Mouse (Mus musculus): ENCODE data around the gene Ppm1b. TPM values are rescaled to one million over a fixed set of nuclear protein-coding genes. Genes with fewer than 3 reads are reported as not detected.

Ppm1b gene
- polyA plus RNA-seq, 1 experiment from 2014 or later, result 91.4 TPM

DNA sequence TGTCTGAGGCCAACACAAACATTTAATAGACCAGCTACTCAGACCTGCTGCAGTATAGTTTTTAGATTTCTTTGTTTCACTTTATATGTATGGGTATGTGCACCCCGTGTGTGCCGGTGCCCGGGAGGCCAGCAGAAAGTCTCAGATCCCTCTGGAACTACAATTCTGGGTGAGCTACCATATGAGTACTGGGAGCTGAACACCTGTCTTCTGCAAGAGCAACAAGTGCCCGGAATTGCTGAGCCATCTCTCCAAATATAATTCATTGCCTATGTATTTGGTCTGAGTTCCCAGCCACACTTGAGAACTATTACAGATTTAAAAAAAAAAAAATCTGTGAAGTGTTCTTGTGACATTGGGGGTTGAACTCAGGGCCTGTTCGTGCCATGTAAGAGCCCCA lies 19.7 kb upstream of the Ppm1b start:
- no peaks in the 10 kb centered on the region for H3K27me3 ChIP-seq (replicated peaks; ENCODE audit: control insufficient read depth, insufficient read depth, low read length)
- H3K9me3 ChIP-seq (ENCODE audit: control insufficient read depth, low read length), result peaks cover 4% of the 10 kb centered on the region; the same call in 1 of the 2 replicates
- H3K9ac ChIP-seq (ENCODE audit: low read length), result no peak overlapping the region
- H3K36me3 ChIP-seq (ENCODE audit: control insufficient read depth, insufficient read depth, low read length), result no peaks in the 10 kb centered on the region
- DNase-seq (ENCODE audit: low spot score) (no peak), ATAC-seq (replicated peaks; ENCODE audit: low FRiP score, low TSS enrichment, low read depth) (no peak)
- no peaks in the 10 kb centered on the region for H3K4me1 ChIP-seq (replicated peaks; ENCODE audit: control insufficient read depth, insufficient read depth, low read length)
- H3K4me2 ChIP-seq (ENCODE audit: low read length), result no peak overlapping the region
- WGBS, result 90% methylated on average over 5 of the region's 5 CpGs
- no peak overlapping the region for H3K27ac ChIP-seq (ENCODE audit: low read depth)
- no peak overlapping the region for H3K4me3 ChIP-seq (ENCODE audit: low read depth, low read length)

DNA sequence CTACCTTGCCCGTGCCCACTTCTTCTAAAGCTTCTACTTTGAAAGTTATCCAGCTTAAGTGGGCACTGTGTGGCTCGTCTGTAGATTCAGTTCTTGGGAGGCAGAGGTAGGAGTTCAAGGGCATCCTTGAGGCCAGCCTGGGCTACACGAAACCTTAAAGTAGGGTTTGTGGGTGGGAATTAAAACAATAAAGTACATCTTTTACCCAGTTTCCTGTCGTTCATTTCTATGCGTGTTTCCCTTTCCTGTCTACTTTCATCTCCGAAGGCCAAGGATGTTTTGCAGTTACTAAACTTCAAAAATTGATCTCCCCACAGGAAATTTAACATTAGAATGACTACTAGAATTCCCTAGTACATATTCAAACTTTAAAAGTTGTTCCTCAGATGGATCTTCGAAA lies 19.3 kb upstream of the Ppm1b start:
- 88% methylated on average over 7 of the region's 7 CpGs for WGBS
- Histone ChIP-seq H3K4me2 (ENCODE audit: low read length) (no peak overlapping the region), H3K36me3 (ENCODE audit: control insufficient read depth, insufficient read depth, low read length) (no peaks in the 10 kb centered on the region), H3K27ac (ENCODE audit: low read depth) (no peak overlapping the region), H3K9me3 (ENCODE audit: control insufficient read depth, low read length) (peaks cover 4% of the 10 kb centered on the region; the same call in 1 of the 2 replicates), H3K9ac (ENCODE audit: low read length) (no peak overlapping the region), H3K27me3 (replicated peaks; ENCODE audit: control insufficient read depth, insufficient read depth, low read length) (no peaks in the 10 kb centered on the region), H3K4me3 (ENCODE audit: low read depth, low read length) (no peak overlapping the region), H3K4me1 (replicated peaks; ENCODE audit: control insufficient read depth, insufficient read depth, low read length) (no peaks in the 10 kb centered on the region)
- DNase-seq (ENCODE audit: low spot score), result no peak
- no peak for ATAC-seq (replicated peaks; ENCODE audit: low FRiP score, low TSS enrichment, low read depth)

- DNase-seq (ENCODE audit: low spot score), result no peak
- Histone ChIP-seq H3K9me3 (ENCODE audit: control insufficient read depth, low read length) (peaks cover 4% of the 10 kb centered on the region; the same call in 1 of the 2 replicates), H3K4me3 (ENCODE audit: low read depth, low read length) (no peak overlapping the region), H3K4me1 (replicated peaks; ENCODE audit: control insufficient read depth, insufficient read depth, low read length) (no peaks in the 10 kb centered on the region), H3K27ac (ENCODE audit: low read depth) (no peak overlapping the region), H3K4me2 (ENCODE audit: low read length) (no peak overlapping the region), H3K9ac (ENCODE audit: low read length) (no peak overlapping the region), H3K36me3 (ENCODE audit: control insufficient read depth, insufficient read depth, low read length) (no peaks in the 10 kb centered on the region), H3K27me3 (replicated peaks; ENCODE audit: control insufficient read depth, insufficient read depth, low read length) (no peaks in the 10 kb centered on the region)
- 95% methylated on average over 4 of the region's 4 CpGs for WGBS
- ATAC-seq (replicated peaks; ENCODE audit: low FRiP score, low TSS enrichment, low read depth), result no peak
Measured at GRCm38 (mm10) chr17:84938215-84938614, 18.3 kb upstream of the Ppm1b start.

GRCm38 (mm10) chr17:84940017-84940731 lies 16.4 kb upstream of the Ppm1b start:
- H3K36me3 ChIP-seq (ENCODE audit: control insufficient read depth, insufficient read depth, low read length), result no peaks in the 10 kb centered on the region
- no peak overlapping the region for H3K9ac ChIP-seq (ENCODE audit: low read length)
- no peaks in the 10 kb centered on the region for H3K27me3 ChIP-seq (replicated peaks; ENCODE audit: control insufficient read depth, insufficient read depth, low read length)
- no peak overlapping the region for H3K4me2 ChIP-seq (ENCODE audit: low read length)
- H3K4me3 ChIP-seq (ENCODE audit: low read depth, low read length), result no peak overlapping the region
- DNase-seq (ENCODE audit: low spot score) (no peak), ATAC-seq (replicated peaks; ENCODE audit: low FRiP score, low TSS enrichment, low read depth) (no peak)
- H3K27ac ChIP-seq (ENCODE audit: low read depth), result no peak overlapping the region
- peaks cover 4% of the 10 kb centered on the region; the same call in 1 of the 2 replicates for H3K9me3 ChIP-seq (ENCODE audit: control insufficient read depth, low read length)
- no peaks in the 10 kb centered on the region for H3K4me1 ChIP-seq (replicated peaks; ENCODE audit: control insufficient read depth, insufficient read depth, low read length)
- 78% methylated on average over 9 of the region's 9 CpGs for WGBS

DNA sequence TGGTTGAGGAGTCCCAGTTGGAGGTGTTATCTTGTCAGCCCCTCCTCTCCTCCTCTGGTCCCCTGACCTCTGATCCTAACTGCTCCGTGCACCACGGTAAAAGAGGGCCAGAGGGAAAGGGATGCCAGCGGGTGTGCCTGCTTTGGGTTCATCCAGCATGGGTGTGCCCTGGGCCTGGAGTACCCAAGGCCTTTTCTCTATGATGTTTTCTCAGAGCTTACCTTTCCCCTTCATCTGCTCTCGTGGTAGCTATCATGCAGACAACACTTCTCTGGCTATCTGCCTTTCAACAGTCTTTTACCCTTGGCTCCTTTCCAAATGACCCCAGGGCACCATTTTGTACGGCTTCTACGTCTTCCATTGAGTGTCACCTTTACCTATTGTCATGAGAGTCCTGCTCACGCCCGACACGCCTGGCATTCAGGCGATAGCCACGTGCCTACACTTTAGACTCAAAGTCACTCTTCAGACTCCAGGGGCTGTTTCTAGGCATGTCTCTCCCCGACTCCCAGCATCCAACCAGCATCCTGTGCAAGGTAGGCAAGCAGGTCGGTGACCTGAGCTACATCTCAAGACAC lies 15.2 kb upstream of the Ppm1b start:
- no peak overlapping the region for H3K9ac ChIP-seq (ENCODE audit: low read length)

DNA sequence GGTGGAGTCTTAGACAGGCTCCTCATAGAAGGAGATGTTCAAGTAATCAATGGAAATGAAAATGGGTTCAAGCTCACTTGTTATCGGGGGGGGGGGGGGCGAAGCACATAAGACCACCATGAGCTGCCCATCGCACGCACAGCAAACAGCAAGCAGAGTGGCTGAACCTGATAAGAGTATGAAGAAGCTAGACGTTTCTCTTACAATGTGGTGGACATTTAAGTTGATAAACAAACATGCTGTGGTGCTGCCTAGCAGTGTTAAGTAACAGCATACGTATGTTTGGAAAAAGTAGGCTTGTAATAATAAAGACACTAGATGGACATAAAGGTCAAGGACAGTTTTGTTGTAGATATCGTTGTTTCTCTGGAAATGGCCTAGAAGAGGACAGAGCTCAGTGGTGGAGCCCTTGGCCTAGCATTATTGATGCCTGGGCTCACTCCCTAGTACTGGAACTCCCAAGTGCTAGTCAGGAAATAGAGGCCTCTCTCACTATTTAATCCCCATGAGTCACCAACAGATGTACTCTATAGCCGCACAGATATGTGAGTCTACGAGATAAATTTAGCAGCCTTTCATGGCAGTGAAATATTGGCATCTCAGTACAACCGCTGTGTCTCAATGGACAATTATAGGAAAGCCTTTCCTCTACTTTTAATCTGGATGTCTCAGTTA lies 14.0 kb upstream of the Ppm1b start:
- Histone ChIP-seq H3K9ac (ENCODE audit: low read length) (no peak overlapping the region), H3K9me3 (ENCODE audit: control insufficient read depth, low read length) (peaks cover 4% of the 10 kb centered on the region; the same call in 1 of the 2 replicates), H3K27me3 (replicated peaks; ENCODE audit: control insufficient read depth, insufficient read depth, low read length) (no peaks in the 10 kb centered on the region), H3K4me3 (ENCODE audit: low read depth, low read length) (no peak overlapping the region), H3K36me3 (ENCODE audit: control insufficient read depth, insufficient read depth, low read length) (no peaks in the 10 kb centered on the region), H3K4me2 (ENCODE audit: low read length) (no peak overlapping the region), H3K27ac (ENCODE audit: low read depth) (no peak overlapping the region), H3K4me1 (replicated peaks; ENCODE audit: control insufficient read depth, insufficient read depth, low read length) (no peaks in the 10 kb centered on the region)
- ATAC-seq (replicated peaks; ENCODE audit: low FRiP score, low TSS enrichment, low read depth), result no peak
- WGBS, result 81% methylated on average over 9 of the region's 10 CpGs
- no peak for DNase-seq (ENCODE audit: low spot score)

More for the DNA sequence above, 15.2 kb upstream of the Ppm1b start:
- no peaks in the 10 kb centered on the region for H3K36me3 ChIP-seq (ENCODE audit: control insufficient read depth, insufficient read depth, low read length)
- DNase-seq (ENCODE audit: low spot score) (no peak), ATAC-seq (replicated peaks; ENCODE audit: low FRiP score, low TSS enrichment, low read depth) (no peak)
- no peak overlapping the region for H3K4me3 ChIP-seq (ENCODE audit: low read depth, low read length)
- no peaks in the 10 kb centered on the region for H3K27me3 ChIP-seq (replicated peaks; ENCODE audit: control insufficient read depth, insufficient read depth, low read length)
- H3K4me2 ChIP-seq (ENCODE audit: low read length), result no peak overlapping the region
- 86% methylated on average over 13 of the region's 13 CpGs for WGBS
- no peaks in the 10 kb centered on the region for H3K4me1 ChIP-seq (replicated peaks; ENCODE audit: control insufficient read depth, insufficient read depth, low read length)
- H3K27ac ChIP-seq (ENCODE audit: low read depth), result no peak overlapping the region
- H3K9me3 ChIP-seq (ENCODE audit: control insufficient read depth, low read length), result peaks cover 4% of the 10 kb centered on the region; the same call in 1 of the 2 replicates

GRCm38 (mm10) chr17:84943033-84943393 lies 13.5 kb upstream of the Ppm1b start:
- no peak overlapping the region for H3K9ac ChIP-seq (ENCODE audit: low read length)
- peaks cover 4% of the 10 kb centered on the region; the same call in 1 of the 2 replicates for H3K9me3 ChIP-seq (ENCODE audit: control insufficient read depth, low read length)
- no peak overlapping the region for H3K27ac ChIP-seq (ENCODE audit: low read depth)
- H3K27me3 ChIP-seq (replicated peaks; ENCODE audit: control insufficient read depth, insufficient read depth, low read length), result no peaks in the 10 kb centered on the region
- H3K4me2 ChIP-seq (ENCODE audit: low read length), result no peak overlapping the region
- DNase-seq (ENCODE audit: low spot score), result no peak
- H3K4me1 ChIP-seq (replicated peaks; ENCODE audit: control insufficient read depth, insufficient read depth, low read length), result no peaks in the 10 kb centered on the region
- ATAC-seq (replicated peaks; ENCODE audit: low FRiP score, low TSS enrichment, low read depth), result no peak
- H3K36me3 ChIP-seq (ENCODE audit: control insufficient read depth, insufficient read depth, low read length), result no peaks in the 10 kb centered on the region
- no peak overlapping the region for H3K4me3 ChIP-seq (ENCODE audit: low read depth, low read length)
- 68% methylated on average over 2 of the region's 2 CpGs for WGBS

DNA sequence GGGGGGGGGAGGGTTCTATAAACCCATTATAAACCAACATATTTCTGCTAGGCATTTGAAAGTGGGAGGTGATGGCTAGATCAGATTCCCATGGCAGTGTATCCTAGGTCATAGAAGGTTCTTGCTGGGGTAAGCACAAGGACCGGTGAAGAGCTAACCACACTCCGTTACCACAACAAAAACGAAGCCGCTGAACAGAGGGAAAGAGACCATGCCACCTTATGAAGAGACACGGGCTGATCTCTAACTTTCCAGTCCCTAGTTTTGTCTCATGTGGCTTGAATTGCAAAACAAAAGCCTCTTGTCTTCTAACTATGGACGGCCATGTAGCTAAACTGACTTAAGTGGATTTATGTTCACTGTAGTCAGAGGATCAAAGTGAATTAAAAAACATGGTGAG lies 12.2 kb upstream of the Ppm1b start:
- no peak overlapping the region for H3K9ac ChIP-seq (ENCODE audit: low read length)
- H3K4me1 ChIP-seq (replicated peaks; ENCODE audit: control insufficient read depth, insufficient read depth, low read length), result no peaks in the 10 kb centered on the region

More for the DNA sequence above, 12.2 kb upstream of the Ppm1b start:
- Histone ChIP-seq H3K9me3 (ENCODE audit: control insufficient read depth, low read length) (no peaks in the 10 kb centered on the region), H3K36me3 (ENCODE audit: control insufficient read depth, insufficient read depth, low read length) (no peaks in the 10 kb centered on the region), H3K4me2 (ENCODE audit: low read length) (no peak overlapping the region), H3K27ac (ENCODE audit: low read depth) (no peak overlapping the region), H3K4me3 (ENCODE audit: low read depth, low read length) (no peak overlapping the region), H3K27me3 (replicated peaks; ENCODE audit: control insufficient read depth, insufficient read depth, low read length) (no peaks in the 10 kb centered on the region)
- no peak for DNase-seq (ENCODE audit: low spot score)
- ATAC-seq (replicated peaks; ENCODE audit: low FRiP score, low TSS enrichment, low read depth), result no peak
- WGBS, result 85% methylated on average over 6 of the region's 6 CpGs
